Mouse (Mus musculus): ENCODE results near the gene Hist1h2bj.
"Not testable (repeated sequence)": the region's sequence is repeated elsewhere in the genome, so short reads cannot be mapped to it uniquely, and the experiment has no call there.

Gene Hist1h2bj

DNA sequence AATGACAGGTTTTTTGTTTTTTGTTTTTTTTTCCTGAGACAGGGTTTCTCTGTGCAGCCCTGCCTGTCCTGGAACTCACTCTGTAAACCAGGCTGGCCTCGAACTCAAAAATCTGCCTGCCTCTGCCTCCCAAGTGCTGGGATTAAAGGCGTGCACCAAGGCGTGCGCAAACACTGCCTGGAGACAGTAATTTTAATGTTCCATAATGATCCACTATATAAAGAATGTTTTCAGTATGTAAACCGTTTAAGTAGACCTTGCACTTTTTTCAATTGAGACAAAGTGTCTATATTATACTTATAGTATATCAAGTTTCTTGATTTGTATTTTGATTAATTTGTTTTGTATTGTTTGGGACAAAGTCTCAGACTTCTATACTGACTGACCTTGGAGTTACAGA, 3.6 kb upstream of the Hist1h2bj start:
- DNase-seq (ENCODE audit: extremely low read depth, insufficient read length, low spot score), result no peak

GRCm38 (mm10) chr13:22039951-22040463, 3.0 kb upstream of the Hist1h2bj start:
- DNase-seq (ENCODE audit: extremely low read depth, insufficient read length, low spot score), result peak; percentile 35

DNA sequence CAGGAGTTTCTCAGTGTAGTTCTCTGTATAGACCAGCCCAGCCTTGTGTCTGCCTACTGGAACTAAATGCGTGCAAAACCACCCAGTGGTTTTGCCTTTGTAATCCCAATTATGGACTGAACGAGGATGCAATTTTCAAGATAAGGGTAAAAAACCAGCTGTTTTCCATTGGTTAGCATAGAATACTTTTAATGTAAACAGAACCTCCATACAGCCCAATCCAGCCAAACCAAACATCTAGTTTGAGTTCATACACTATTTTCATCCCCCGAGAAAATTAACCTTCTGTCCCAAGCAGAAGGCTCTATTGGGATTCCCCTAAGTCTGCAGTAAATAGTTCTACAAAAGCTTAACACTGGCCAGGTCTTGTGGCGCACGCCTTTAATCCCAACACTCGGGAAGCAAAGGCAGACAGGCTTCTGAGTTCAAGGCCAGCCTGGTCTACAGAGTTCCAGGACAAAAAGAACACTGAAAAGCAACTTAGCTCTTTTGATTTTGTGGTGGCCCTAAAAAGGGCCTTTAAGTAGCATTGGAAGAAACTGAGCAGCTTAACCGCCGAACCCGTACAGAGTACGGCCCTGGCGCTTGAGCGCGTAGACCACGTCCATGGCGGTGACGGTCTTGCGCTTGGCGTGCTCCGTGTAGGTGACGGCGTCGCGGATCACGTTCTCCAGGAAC, 2.4 kb upstream of the Hist1h2bj start:
- peak; percentile 92 for DNase-seq (ENCODE audit: extremely low read depth, insufficient read length, low spot score)

DNA sequence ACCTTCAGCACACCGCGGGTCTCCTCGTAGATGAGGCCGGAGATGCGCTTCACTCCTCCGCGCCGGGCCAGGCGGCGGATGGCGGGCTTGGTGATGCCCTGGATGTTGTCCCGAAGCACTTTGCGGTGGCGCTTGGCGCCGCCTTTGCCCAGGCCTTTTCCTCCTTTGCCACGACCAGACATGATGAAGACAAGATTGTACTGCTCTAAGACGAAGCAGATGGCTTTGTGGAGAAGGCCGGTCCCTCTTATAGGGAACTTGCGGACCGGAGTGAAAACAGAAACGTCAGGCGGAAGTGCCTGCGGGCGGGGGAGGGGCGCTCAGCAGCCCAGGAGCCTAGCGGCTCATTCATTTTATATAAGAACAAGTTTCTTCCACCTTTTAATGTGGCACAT, 1.9 kb upstream of the Hist1h2bj start, which contains the start of gene Hist1h4i:
TSS of gene Hist1h4i (minus strand) at position 221 of the 395 bp plus-strand sequence.
- DNase-seq (ENCODE audit: extremely low read depth, insufficient read length, low spot score), result peak; percentile 97

- peak; percentile 73 for DNase-seq (ENCODE audit: extremely low read depth, insufficient read length, low spot score)
These were observed 1.1 kb upstream of the Hist1h2bj start for GRCm38 (mm10) chr13:22041651-22042567.

DNA sequence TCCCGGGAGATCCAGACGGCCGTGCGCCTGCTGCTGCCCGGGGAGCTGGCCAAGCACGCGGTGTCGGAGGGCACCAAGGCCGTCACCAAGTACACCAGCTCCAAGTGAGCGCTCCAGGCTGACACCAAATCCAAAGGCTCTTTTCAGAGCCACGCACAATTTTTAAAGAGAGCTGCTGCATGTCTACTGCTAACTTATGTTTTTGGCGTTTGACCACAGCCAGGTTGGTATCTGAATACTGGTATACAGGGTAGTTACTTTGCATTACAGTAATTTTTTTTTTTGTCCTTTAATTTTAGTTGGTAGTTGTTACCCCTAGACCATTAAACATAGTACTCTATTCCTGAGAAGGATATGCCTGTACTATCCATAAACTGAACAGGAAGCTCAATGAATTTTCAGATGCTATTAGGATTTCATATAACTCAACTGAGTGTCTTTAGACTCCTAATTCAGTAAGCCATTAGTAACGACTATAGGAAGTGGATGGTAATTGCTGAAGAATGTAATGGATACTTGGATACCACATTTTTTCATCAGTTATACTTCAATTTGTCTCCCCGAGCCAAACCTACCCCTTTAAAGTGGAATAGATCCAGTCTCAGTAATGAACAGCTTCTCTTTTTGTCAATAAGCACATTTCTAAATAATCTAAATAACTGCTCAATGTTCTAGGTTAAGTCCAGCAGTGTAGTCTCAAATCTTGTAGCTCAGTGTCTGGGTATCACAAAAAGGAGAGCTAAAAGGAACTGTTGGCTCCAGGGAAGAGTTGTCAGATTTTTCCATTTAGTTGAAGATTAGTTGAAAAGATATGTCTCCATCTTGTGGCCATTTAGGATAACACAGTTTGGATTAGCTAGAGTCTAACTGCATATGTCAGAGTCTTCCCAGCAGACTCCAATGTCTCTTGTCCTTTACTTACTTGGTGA, 753 bp downstream of the Hist1h2bj start:
- DNase-seq (ENCODE audit: extremely low read depth, insufficient read length, low spot score), result peak; percentile 76

- DNase-seq (ENCODE audit: extremely low read depth, insufficient read length, low spot score), result no peak
These were observed 1.6 kb downstream of the Hist1h2bj start for GRCm38 (mm10) chr13:22044432-22045155.

DNA sequence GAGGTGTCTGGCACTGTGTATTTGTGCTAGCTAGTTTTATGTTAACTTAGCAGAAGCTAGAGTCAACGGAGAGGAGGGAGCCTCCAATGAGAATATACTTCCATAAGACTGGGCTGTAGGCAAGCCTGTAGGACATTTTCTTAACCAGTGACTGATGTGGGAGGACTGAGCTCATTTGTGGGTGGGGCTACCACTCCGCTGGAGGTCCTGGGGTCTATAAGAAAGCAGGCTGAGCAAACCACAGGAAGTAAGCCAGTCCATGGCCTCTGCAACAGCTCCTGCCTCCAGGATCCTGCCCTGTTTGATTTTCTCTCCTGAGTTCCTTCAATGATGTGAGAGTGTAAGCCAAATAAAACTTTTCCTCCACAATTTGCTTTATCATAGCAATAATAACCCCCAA, 2.3 kb downstream of the Hist1h2bj start:
- DNase-seq (ENCODE audit: extremely low read depth, insufficient read length, low spot score), result no peak

DNA sequence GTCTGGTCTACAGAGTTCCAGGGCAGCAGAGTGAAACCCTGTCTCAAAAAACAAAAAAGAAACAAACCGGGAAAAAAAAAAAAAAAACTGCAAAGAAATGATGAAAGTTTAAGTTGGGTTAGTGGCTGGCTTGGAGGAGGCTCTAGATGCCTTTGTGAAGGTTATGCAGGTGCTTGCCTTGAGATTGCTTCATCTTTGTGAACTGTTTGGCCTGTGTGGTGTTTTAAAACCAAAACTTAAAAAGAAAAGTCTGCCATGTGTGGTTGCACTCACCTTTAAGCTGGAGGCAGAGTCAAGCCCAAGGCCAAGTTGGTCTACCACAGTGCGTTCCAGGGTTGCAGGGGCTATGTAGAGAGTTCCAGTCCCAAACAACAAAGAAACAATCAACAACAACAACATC, 6.0 kb downstream of the Hist1h2bj start:
- DNase-seq (ENCODE audit: extremely low read depth, insufficient read length, low spot score), result no peak

DNA sequence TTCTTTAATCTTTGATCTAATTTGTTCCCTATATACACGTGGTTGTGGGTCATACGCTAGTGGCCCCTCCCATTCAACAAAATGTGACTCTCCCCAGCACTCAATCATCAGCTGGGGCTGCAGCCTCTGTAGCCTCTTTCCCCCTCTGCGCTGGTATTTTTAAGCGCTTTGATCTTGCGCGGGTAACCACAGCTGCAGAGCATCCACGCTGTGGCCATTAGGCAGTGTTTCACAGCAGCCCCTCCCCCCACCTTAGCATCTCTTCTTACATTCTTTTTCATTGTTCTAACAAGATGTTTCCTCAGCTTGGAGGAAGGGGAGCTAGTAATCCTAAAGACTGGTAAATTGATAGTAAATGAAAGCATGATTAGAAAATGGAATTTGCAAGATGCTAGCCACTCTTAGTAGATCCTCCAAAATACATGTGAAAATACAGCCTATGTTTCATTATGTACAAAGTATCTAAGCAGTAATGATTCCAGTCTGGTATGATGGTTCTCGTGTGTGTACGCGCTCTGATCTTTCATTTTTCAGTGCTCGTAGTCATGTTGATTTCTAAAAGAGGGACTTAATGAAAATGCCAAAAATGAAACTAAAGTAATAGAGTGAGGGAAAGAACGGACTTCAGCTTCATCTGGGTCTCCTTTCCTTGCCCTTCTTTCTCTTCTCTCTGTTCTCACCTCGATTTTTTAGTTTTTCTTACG, 6.9 kb downstream of the Hist1h2bj start:
- DNase-seq (ENCODE audit: extremely low read depth, insufficient read length, low spot score), result peak; percentile 60

DNA sequence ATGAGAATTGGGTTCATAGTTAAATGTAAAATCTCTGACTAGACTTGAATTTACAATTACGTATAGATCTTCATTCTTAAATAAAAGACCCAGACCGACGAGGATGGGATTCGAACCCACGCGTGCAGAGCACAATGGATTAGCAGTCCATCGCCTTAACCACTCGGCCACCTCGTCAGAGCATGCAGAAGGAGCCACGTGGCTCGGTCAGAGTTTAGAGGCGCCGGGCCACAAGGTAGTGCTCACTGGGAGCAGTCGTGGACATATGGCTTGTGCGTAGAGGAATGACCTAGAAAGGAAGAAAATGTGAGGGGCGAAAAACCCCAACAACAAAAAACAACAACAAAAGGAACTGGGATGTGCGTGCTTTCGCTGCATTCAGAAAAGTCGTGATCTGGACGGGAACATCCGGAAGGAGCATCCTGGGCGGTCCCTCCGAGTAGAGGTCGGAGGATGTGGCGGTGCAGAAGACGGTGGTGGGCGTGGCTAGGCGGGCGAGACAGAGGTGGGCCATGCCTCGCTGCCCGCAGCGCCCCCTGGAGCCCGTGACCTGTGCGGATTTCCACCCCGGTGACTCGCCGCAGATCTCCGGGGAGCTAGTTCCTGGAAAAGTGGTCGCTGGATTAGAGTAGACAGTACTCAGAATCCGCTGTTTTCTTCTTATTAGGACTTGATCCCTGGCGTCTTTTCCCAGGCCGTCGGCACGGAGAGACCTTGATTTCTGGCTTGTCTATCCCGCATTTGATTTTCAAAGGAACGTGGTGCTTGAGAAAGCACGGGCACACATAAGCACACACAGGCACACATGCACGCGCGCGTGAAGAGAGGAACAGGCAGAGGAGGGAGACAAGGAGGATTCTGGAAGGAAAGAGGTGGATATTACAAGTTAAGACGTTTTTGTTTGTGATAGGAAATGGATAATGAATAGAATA, 7.8 kb downstream of the Hist1h2bj start:
- DNase-seq (ENCODE audit: extremely low read depth, insufficient read length, low spot score), result peak; percentile 94

DNA sequence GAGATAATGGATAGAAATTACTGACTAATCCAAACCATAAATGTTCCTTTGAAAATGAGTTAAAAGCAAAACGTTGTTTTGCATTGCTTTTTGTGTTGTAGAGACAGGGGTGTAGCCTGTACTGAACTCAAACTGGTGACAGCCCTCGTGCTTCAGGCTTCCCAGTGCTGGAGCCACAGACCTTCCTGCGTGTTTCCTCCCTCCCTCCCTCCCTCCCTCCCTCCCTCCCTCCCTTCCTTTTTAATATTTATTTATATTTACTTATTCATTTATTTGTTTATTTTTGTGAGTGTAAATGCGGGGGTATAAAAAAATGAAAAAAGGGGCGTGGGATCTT, 8.5 kb downstream of the Hist1h2bj start:
- no peak for DNase-seq (ENCODE audit: extremely low read depth, insufficient read length, low spot score)

GRCm38 (mm10) chr13:22053754-22054153, 10.7 kb downstream of the Hist1h2bj start:
- DNase-seq (ENCODE audit: extremely low read depth, insufficient read length, low spot score), result no peak

GRCm38 (mm10) chr13:22061422-22061821, 18.4 kb downstream of the Hist1h2bj start:
- no peak for DNase-seq (ENCODE audit: extremely low read depth, insufficient read length, low spot score)

- no peak for DNase-seq (ENCODE audit: extremely low read depth, insufficient read length, low spot score)
These were observed 20.5 kb downstream of the Hist1h2bj start for GRCm38 (mm10) chr13:22063468-22063867.

DNA sequence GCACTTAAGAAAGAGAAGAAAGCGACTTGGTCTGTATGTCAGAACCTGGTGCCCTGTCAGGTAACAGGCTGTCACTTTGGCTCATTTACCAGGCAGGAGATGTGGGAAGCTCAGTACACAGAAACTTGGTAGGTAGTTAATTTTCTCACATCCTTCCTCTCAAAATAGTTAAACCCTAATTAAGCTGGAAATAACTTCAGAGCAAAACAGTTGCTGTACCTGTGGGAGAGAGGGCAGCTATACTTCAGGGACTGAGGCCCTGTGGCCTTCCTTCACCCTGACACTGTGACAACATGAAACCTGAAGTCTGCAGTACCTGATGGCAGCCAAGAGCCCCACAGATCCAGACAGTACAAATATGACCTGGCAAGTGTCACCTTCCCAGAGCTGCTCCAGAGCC, 41.1 kb downstream of the Hist1h2bj start, which contains the start of gene Vmn1r188:
TSS of gene Vmn1r188 (plus strand) at position 301 of the 400 bp plus-strand sequence.
- DNase-seq (ENCODE audit: extremely low read depth, insufficient read length, low spot score), result not testable (repeated sequence)

Data from 3134 (cell line).